Mouse (Mus musculus) CH12.LX (cell line): ENCODE data around the gene Gtdc1. TPM values are rescaled to one million over a fixed set of nuclear protein-coding genes. Genes with fewer than 3 reads are reported as not detected.

Experiments used
- DNase-seq: peaks from one replicate; pipeline ENCODE4 v3.0.0-alpha.2; 2013; ENCODE audit errors: extremely low read depth
- H3K27ac ChIP-seq: 2 replicates; pipeline ENCODE4 v1.5.1; 2012; ENCODE audit warnings: low read depth, mild to moderate bottlenecking, control low read depth, moderate library complexity; ENCODE audit not compliant: insufficient read depth
- H3K27me3 ChIP-seq: replicated peaks from 2 replicates; pipeline ENCODE3; 2012; ENCODE audit warnings: inconsistent platforms
- H3K36me3 ChIP-seq, 2 experiments: replicated peaks in 1 of 2; 2 replicates each; pipeline versions ENCODE3 to v1.6.1; 2012; ENCODE audit warnings: inconsistent platforms in 1 of 2, low read length in 1 of 2, mild to moderate bottlenecking in 1 of 2, mixed read lengths in 1 of 2, moderate library complexity in 1 of 2; ENCODE audit not compliant: control insufficient read depth in 1 of 2, insufficient read depth in 1 of 2
- H3K4me1 ChIP-seq, 2 experiments: 2 replicates each; pipeline ENCODE4 v1.6.1; 2012; ENCODE audit warnings: inconsistent platforms in 1 of 2, moderate library complexity in 1 of 2; ENCODE audit not compliant: insufficient read depth in 2 of 2, control insufficient read depth in 1 of 2
- H3K4me2 ChIP-seq: 2 replicates; pipeline ENCODE4 v1.6.1; 2012; ENCODE audit warnings: low read depth, mild to moderate bottlenecking, control low read depth; ENCODE audit not compliant: poor library complexity, insufficient read depth, severe bottlenecking
- H3K4me3 ChIP-seq, 3 experiments: fragments of 150-350 bp in 1 of 3; sonication (generic) in 1 of 3; replicated peaks in 1 of 3; 2 replicates each; pipeline versions ENCODE3 to v1.5.1; 2011 to 2012; ENCODE audit warnings: low read depth in 2 of 3, low read length in 2 of 3, mild to moderate bottlenecking in 2 of 3, moderate library complexity in 2 of 3, control low read depth in 1 of 3, improper control_type of control experiment in 1 of 3, inconsistent platforms in 1 of 3, mixed read lengths in 1 of 3; ENCODE audit not compliant: poor library complexity in 1 of 3
- H3K79me2 ChIP-seq: replicated peaks from 2 replicates; pipeline ENCODE4 v1.6.1; 2012; ENCODE audit warnings: mild to moderate bottlenecking, moderate library complexity; ENCODE audit not compliant: control insufficient read depth, poor library complexity, insufficient read depth, severe bottlenecking; ENCODE audit errors: extremely low read depth
- H3K9ac ChIP-seq: 2 replicates; pipeline ENCODE4 v1.6.1; 2012; ENCODE audit warnings: low read depth, mild to moderate bottlenecking, control low read depth, moderate library complexity; ENCODE audit not compliant: insufficient read depth
- H3K9me3 ChIP-seq: replicated peaks from 2 replicates; pipeline ENCODE3; 2012; ENCODE audit warnings: low read length, inconsistent platforms, mixed read lengths
- BHLHE40 ChIP-seq: IDR thresholded peaks from 2 replicates; pipeline ENCODE4 v1.6.1; 2011; ENCODE audit warnings: mild to moderate bottlenecking, low read depth, low read length, improper control_type of control experiment
- CHD2 ChIP-seq: IDR thresholded peaks from 2 replicates; pipeline ENCODE4 v1.6.1; 2011; ENCODE audit warnings: low read length, improper control_type of control experiment
- E2F4 ChIP-seq: IDR thresholded peaks from 2 replicates; pipeline ENCODE4 v1.6.1; 2011; ENCODE audit warnings: low read depth, low read length, improper control_type of control experiment; ENCODE audit not compliant: insufficient replicate concordance
- GABPA ChIP-seq: IDR thresholded peaks from 2 replicates; pipeline ENCODE4 v1.6.1; 2012; ENCODE audit warnings: low read depth, low read length, improper control_type of control experiment, inconsistent platforms; ENCODE audit not compliant: insufficient replicate concordance
- HCFC1 ChIP-seq: IDR thresholded peaks from 2 replicates; pipeline ENCODE4 v1.6.1; 2012; ENCODE audit warnings: low read depth, mild to moderate bottlenecking, inconsistent platforms, low read length, improper control_type of control experiment
- JUN ChIP-seq: IDR thresholded peaks from 2 replicates; pipeline ENCODE4 v1.6.1; 2011; ENCODE audit warnings: low read depth, mild to moderate bottlenecking, low read length, improper control_type of control experiment, moderate library complexity; ENCODE audit not compliant: insufficient read depth
- MAFK ChIP-seq: IDR thresholded peaks from 2 replicates; pipeline ENCODE4 v1.6.1; 2011; ENCODE audit warnings: low read length, improper control_type of control experiment; ENCODE audit not compliant: insufficient replicate concordance
- MAZ ChIP-seq: IDR thresholded peaks from 2 replicates; pipeline ENCODE4 v1.6.1; 2012; ENCODE audit warnings: low read depth, mild to moderate bottlenecking, inconsistent platforms, low read length, improper control_type of control experiment, moderate library complexity
- MEF2A ChIP-seq: IDR thresholded peaks from 2 replicates; pipeline ENCODE4 v1.6.1; 2014; ENCODE audit warnings: low read depth, mild to moderate bottlenecking, inconsistent platforms, low read length, improper control_type of control experiment, borderline replicate concordance
- MXI1 ChIP-seq: IDR thresholded peaks from 2 replicates; pipeline ENCODE4 v1.6.1; 2011; ENCODE audit warnings: mild to moderate bottlenecking, low read depth, low read length, improper control_type of control experiment
- NELFE ChIP-seq: IDR thresholded peaks from 2 replicates; pipeline ENCODE4 v1.6.1; 2011; ENCODE audit warnings: low read depth, low read length, improper control_type of control experiment
- NRF1 ChIP-seq: IDR thresholded peaks from 2 replicates; pipeline ENCODE4 v1.6.1; 2014; ENCODE audit warnings: low read depth, mild to moderate bottlenecking, inconsistent platforms, low read length, improper control_type of control experiment, moderate library complexity
- POLR2A ChIP-seq: IDR thresholded peaks from 2 replicates; pipeline ENCODE4 v1.6.1; 2011; ENCODE audit warnings: low read depth, mild to moderate bottlenecking, improper control_type of control experiment, low read length
- RCOR1 ChIP-seq: conservative IDR thresholded peaks from 2 replicates; pipeline ENCODE4 v1.6.1; 2012; ENCODE audit warnings: low read depth, mild to moderate bottlenecking, inconsistent platforms, low read length, improper control_type of control experiment
- TBP ChIP-seq: conservative IDR thresholded peaks from 2 replicates; pipeline ENCODE4 v1.6.1; 2011; ENCODE audit warnings: low read depth, low read length, improper control_type of control experiment
- TCF12 ChIP-seq: IDR thresholded peaks from 2 replicates; pipeline ENCODE4 v1.6.1; 2014; ENCODE audit warnings: low read depth, mild to moderate bottlenecking, inconsistent platforms, low read length, improper control_type of control experiment
- ZKSCAN1 ChIP-seq: IDR thresholded peaks from 2 replicates; pipeline ENCODE4 v1.6.1; 2012; ENCODE audit warnings: low read depth, inconsistent platforms, low read length, improper control_type of control experiment, borderline replicate concordance
- ZMIZ1 ChIP-seq: IDR thresholded peaks from 2 replicates; pipeline ENCODE4 v1.6.1; 2012; ENCODE audit warnings: low read depth, mild to moderate bottlenecking, inconsistent platforms, low read length, improper control_type of control experiment
- dilution Hi-C: fragments of 300-500 bp; cut with MboI; formaldehyde crosslinking; loops from 2 replicates; pipeline ENCODE4 v1.14.3; 2020; ENCODE audit warnings: low sequenced_read_pairs; ENCODE audit not compliant: extremely low pct_unique_long_range_greater_than_20kb, extremely low pct_ligation_motif_present
- in situ Hi-C: fragments of 300-500 bp; cut with MboI; formaldehyde crosslinking; loops from 3 replicates; pipeline ENCODE4 v1.14.3; 2019; ENCODE audit warnings: low sequenced_read_pairs, low pct_ligation_motif_present, low pct_unique_long_range_greater_than_20kb, mixed read lengths
- polyA plus RNA-seq: library from polyadenylated mRNA; unstranded; fragments of >175 nt; gene quantifications from 2 replicates; pipeline ENCODE4 v1.2.1, GENCODE M21; 2012; ENCODE audit warnings: low read depth; ENCODE audit not compliant: insufficient read length
- total RNA-seq, 2 experiments: library from RNA; depleted of rRNA; stranded (reverse); fragments of 300-350 nt in 1 of 2; fragments of >200 nt in 1 of 2; gene quantifications; 2 replicates each; pipeline ENCODE4 v1.2.3; 2012 to 2014

Gtdc1 gene
- total and polyA plus RNA-seq, 3 experiments: 11.1 to 18.2 (median 15.8) TPM

DNA sequence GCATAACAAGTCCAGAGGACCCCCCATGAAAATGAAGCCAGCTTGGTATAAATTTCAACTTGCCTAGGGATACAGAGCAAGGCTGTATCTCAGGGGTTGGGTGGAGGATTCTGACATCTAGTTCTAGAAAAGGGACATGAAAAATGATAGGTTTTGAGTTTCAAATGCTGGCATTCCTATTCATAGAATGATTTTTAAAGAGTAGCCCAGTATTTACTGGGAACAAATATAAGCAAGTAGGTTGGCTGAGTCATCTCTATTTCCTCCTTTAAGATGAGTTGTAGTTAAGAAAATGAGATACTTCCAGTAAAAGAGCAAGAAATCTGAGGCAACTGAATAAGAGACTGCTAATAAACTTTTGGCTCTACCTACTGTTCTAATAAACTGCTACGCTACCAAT, 190.8 kb downstream of the Gtdc1 start:
- no peak for DNase-seq
- Histone ChIP-seq H3K4me3 (no peak overlapping the region), H3K36me3 (no peaks in the 10 kb centered on the region), H3K27me3 (no peaks in the 10 kb centered on the region), H3K9ac (no peak overlapping the region), H3K4me2 (no peak overlapping the region), H3K27ac (no peak overlapping the region), H3K79me2 (no peaks in the 10 kb centered on the region), H3K4me1 (0 out of 4 replicates have a peak, but pooled peaks cover 0 to 2% of the 10 kb centered on the region in 2 experiments), H3K9me3 (no peaks in the 10 kb centered on the region)
- in situ Hi-C loops (no loop called here), dilution Hi-C loops (no loop called here)
- TF ChIP-seq HCFC1 (no peak), MEF2A (no peak), RCOR1 (no peak), ZMIZ1 (no peak), MAFK (no peak), NRF1 (no peak)

- TF ChIP-seq TCF12: no peak
- TF ChIP-seq ZKSCAN1: no peak
- TF ChIP-seq E2F4: no peak
- TF ChIP-seq HCFC1: no peak
- no peak for TF ChIP-seq MEF2A
- TF ChIP-seq MXI1: no peak
- no peak for TF ChIP-seq NELFE
- TF ChIP-seq JUN: no peak
- TF ChIP-seq POLR2A: no peak
- TF ChIP-seq BHLHE40: no peak
- no peak for TF ChIP-seq GABPA
- TF ChIP-seq NRF1: no peak
- TF ChIP-seq CHD2: no peak
- no peak for TF ChIP-seq ZMIZ1
- TF ChIP-seq MAZ: no peak
- no peak for TF ChIP-seq TBP
- in situ Hi-C loops: no loop called here
- Histone ChIP-seq H3K9me3 (no peaks in the 10 kb centered on the region), H3K9ac (no peak overlapping the region), H3K27ac (no peak overlapping the region), H3K4me2 (no peak overlapping the region), H3K79me2 (no peaks in the 10 kb centered on the region), H3K27me3 (no peaks in the 10 kb centered on the region), H3K36me3 (no peaks in the 10 kb centered on the region), H3K4me1 (no peaks in the 10 kb centered on the region), H3K4me3 (no peak overlapping the region)
- dilution Hi-C loops: no loop called here
- DNase-seq: no peak
Observed at GRCm38 (mm10) chr2:44721461-44721860, 206.0 kb downstream of the Gtdc1 start.
